Comparison of ENCODE assay signal across 15 mouse cellular contexts in the genomic region with DNA sequence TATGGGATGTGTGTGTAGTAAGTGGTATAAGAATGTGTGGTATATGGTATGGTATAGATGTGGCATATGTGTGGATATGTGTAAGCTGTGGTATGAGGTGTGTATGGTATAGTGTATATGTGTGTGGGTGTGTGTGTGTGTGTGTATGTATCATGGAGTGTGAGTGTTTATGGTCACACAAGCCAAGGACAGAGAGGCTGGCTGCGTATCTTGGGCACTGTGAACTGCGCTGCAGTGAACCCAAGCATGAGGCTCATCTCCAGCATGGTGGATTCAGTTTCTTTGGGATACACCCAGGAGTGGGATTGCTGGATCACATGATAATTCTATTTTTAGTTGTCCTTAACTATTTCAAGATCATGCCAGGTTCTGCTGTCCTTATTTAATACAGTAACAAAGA.
"Had no signal": no experiment of that assay in that cellular context is flagged by ENCODE, and none has a peak within 500 bp of the region (broad histone marks: within the 10 kb centered on the region; RNA-seq: fewer than 3 reads in every experiment).

No protein-coding gene starts in this region.

- H3K9ac ChIP-seq: neural tube, embryonic 15.5 days; stomach, embryonic 15.5 days had no signal

- H3K27me3 ChIP-seq: neural tube, embryonic 15.5 days; stomach, embryonic 15.5 days had no signal

- H3K4me2 ChIP-seq: neural tube, embryonic 15.5 days; stomach, embryonic 15.5 days had no signal

- H3K4me3 ChIP-seq: neural tube, embryonic 15.5 days; stomach, embryonic 15.5 days had no signal

- H3K4me1 ChIP-seq: neural tube, embryonic 15.5 days; stomach, embryonic 15.5 days had no signal

- H3K27ac ChIP-seq: neural tube, embryonic 15.5 days; stomach, embryonic 15.5 days; stomach, postnatal 0 days had no signal

- H3K36me3 ChIP-seq: stomach, embryonic 15.5 days had no signal

- DNase-seq: retina, postnatal 1 day; right cerebral cortex, adult 18-20 months; right cerebral cortex, postnatal 14 days; right cerebral cortex, postnatal 25 days; right cerebral cortex, postnatal 4 days; spleen, adult 18-20 months; thymus, adult 18-20 months; thymus, adult 2 months; thymus, postnatal 14 days; thymus, postnatal 25 days; thymus, postnatal 36 days; thymus, postnatal 4 days had no signal

- H3K9me3 ChIP-seq: neural tube, embryonic 15.5 days; stomach, embryonic 15.5 days had no signal
